Mouse (Mus musculus) lung, postnatal 25 days (tissue): ENCODE results near the gene Pifo.
"Not testable (repeated sequence)": the region's sequence is repeated elsewhere in the genome, so short reads cannot be mapped to it uniquely, and the experiment has no call there.

ENCODE experiments used
- DNase-seq: peaks from one replicate; pipeline ENCODE4 v3.0.0; 2022; ENCODE audit warnings: low spot score

Pifo gene

DNA sequence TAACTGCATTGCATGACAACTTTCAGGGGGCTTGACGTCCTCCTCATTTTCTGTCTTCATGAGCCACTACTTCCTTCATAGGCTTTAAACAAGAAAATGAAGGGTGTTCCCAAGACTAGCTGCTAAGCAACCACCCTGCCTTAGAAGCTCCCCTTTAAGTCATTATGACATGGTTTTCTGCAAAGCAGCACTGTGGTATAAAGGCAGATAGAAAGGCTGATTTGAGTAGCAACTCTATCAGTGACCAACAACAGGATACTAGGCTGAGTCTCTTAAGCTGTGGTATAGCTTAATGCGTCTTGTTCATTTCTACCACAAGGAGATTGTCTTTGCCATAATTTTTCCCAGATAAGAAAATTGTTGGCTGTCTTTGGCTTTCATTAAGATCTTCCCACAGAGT lies at the start of gene Pifo:
Gene Pifo, minus strand, starts transcription at position 101 of the 400 bp plus-strand sequence.
- DNase-seq, result no peak

DNA sequence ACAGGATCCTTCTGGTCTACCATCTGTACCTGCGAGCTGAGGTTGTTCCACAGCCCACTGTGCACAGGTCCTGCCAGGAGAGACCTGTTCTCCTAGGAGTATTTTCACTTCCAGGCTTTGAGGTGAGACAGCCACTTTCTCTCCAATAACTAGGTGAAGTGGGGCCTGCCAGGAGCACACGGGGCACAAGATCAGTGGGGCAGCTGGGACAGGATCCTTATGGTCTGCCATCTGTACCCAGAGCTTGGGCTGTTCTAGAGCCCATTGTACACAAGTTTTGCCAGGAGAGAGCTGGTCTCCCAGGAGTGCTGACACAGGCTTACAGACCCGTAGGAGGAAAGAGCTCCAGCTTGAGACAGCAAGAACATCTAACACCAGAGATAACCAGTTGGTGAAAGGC lies 43.5 kb upstream of the Pifo start:
- no peak for DNase-seq

DNA sequence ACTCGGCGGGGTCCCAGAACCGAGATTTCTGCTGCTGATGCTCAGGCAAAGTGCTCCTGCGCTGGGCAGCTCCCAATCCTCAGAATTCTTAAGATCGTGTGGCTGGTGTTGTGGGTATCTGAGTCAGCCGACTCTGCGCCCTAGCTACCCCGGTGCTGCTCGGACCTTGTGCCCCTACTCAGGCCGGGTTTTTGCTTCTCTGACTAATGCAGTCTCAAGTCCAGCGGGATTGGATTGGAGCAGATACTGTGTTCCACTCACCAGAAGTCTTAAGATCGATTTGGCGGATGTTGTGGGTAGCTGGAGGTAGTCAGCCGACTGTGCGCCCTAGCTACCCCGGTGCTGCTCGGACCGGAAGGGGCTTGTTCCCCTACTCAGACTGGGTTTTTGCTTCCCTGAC lies 37.5 kb upstream of the Pifo start:
- no peak for DNase-seq

DNA sequence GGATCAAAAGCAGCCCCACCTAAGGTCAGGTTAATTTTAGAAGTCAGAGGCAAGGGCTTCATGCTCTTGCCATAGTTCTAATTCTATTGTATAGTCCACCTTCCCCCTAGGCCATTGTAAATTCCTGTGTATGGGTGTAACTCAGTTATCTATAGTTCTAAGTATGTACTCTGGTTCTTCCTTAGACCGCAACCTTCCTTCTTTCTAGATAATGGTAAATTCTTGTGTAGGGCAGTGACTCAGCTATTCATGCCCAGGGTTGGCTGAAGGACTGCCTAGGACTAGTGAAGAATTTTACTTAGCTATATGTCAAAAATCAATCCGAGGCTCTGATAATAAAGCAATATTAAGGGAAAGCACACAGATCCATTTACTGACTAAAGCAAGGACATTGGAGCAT lies 25.9 kb upstream of the Pifo start:
- DNase-seq, result no peak

DNA sequence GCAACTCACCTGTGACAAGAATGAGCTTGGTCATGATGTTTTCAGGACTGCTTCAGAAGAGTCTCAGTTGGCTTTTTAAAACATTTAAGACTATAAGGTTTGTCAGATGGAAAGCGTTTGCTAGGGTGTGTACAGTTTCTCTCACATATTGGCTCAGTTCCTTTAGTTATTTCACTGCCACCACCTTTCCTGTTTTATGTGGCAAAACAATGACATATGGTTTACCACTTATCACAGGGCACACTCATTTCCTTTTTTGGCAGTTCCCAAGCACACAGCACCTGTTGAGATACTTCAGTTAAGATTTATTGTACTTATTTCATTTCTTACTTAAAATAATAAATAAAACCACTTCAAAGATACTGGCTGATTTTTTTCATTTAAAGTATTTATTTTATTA lies 18.3 kb upstream of the Pifo start, which contains the start of gene Chil5:
Gene Chil5, minus strand, starts transcription at position 34 of the 400 bp plus-strand sequence.
- DNase-seq, result no peak

DNA sequence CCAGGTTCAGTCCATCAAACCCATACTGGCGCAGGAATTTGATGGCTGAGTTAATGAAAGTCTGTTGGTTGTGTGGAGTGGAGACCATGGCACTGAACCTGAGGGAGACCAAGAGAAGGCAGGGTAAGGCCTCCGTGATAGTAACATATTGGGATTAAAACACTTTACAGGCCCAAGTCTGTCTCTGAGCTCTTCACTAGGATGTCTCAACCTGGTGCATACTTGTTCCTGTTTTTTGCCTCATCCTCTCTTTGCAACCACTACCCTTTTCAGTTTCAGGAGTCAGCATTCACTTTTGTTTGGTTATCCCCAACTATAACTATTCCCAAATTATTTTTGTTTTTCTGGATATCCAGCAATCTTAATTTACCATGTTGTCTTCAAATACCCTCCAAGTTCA lies 9.7 kb upstream of the Pifo start:
- no peak for DNase-seq

DNA sequence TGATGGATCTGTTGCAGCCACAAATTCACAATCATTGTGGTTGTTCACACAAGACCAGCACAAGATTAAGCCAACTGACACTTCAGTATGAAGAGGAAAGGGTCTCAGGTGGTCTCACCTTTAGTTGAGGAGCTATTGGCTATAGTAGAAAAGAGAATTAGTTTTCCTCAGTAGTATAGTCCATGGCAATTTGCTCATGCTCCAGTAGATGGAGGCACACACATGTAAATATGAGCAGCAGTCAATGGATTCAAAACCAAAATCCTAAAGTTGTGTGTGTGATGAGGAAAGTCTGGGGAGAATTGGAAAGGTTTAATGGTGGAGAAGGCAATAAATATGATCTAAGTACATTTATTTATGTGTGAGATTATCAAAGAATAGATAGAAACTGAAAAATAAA lies 7.4 kb upstream of the Pifo start:
- DNase-seq, result no peak

DNA sequence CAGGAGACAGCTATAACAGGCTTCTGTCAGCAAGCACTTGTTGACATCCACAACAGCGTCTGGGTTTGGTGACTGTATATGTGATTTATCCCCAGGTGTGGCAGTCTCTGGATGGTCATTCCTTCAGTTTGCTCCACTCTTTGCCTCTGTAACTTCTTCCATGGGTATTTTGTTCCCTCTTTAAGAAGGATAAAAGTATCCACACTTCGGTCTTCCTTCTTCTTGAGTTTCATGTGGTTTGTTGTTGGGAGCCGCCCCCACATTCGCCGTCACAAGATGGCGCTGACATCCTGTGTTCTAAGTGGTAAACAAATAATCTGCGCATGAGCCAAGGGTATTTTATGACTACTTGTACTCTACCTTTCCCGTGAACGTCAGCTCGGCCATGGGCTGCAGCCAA lies 11.1 kb downstream of the Pifo start:
- DNase-seq, result not testable (repeated sequence)

DNA sequence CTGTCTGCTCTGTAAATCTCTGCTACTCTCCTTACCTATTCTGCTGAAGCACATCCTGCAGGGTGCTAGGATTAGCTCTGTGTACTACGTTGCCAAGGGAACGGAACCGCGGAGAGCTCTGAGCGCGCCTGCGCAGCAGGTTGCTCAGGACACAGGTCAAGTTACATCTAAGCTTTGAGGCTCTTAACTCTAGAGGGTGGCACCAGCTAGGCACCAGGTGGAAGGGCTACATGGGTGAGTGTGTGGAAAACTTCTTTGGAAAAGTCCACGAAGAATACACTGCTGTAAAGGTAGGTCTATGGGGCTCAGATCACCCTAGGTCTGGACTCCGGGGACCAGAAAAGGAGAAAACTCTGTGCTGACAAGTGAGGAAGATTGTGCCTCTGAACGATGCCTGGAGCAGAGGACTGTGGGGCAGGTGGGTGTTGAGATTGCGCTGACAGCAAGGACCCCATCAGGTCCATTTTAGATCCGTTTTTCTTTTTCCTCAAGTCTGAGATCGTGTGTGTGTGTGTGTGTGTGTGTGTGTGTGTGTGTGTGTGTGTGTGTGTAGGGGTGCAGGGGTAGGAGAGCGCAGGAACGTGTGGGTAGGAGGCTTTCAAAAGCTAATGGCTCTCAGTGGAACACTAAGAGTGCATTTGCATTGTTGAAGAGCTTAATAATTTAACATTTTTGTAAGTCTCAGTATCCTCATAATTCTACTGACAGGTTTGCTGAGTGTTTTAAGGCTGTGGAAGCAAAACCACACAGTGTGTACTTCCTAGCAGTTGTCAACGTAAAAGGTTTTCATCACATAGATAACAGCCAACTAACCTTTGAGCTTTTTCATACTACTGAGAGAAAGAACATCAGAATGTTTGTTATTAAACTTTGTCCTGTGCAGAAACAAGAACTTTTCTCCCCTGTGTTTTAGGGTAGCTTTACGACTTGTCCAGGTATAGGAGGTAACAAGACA lies 12.8 kb downstream of the Pifo start:
- DNase-seq, result peak; percentile 69

DNA sequence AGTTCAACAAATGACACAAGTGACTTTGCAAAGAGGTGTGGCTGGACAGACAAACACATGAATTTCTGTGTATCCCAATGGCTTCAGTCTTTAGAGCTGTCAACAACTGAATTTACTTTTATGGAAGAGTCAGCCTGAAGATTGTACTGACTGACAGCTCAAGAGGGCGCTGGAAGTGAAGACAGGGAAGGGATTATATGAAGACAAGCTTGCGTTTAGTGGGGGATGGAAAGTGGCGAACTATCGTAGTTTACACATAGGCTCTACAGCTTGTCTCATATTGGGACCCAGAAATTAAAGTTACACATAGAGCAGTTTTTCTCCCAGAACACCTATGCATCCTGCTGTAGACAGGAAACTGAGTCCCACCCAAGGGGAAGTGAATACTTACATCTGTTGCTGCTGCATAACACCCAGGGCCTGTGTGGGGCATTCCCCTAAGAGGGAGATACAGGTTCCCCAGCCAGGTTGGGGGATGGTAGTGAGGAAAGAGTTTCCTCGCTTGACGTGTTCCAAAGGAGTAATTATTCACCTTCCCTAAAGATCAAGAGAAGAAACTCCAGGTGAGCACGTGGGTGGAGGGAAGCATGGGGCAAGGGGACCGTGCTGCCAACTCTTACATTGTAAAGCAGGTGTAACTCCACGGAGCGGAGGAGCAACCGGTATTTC lies 13.6 kb downstream of the Pifo start:
- no peak for DNase-seq

DNA sequence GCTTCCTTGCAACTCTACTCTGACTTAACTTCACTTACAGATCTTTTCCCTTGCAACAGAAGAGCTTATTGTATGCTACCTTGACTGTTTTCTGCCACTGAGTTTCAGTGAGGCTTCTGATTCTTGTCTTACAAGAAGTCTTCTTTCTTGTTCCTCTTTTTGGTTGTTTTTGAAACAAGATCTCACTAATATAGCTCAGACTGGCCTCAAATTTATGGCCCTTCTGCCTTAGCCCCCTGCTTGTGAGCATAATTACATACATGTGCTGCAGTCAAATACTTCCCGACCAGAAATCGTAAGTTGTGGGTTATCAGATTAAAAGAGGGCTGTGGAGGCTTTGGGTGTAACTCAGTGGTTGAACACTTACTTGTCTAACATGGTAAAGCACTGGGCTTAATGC lies 19.7 kb downstream of the Pifo start:
- no peak for DNase-seq

DNA sequence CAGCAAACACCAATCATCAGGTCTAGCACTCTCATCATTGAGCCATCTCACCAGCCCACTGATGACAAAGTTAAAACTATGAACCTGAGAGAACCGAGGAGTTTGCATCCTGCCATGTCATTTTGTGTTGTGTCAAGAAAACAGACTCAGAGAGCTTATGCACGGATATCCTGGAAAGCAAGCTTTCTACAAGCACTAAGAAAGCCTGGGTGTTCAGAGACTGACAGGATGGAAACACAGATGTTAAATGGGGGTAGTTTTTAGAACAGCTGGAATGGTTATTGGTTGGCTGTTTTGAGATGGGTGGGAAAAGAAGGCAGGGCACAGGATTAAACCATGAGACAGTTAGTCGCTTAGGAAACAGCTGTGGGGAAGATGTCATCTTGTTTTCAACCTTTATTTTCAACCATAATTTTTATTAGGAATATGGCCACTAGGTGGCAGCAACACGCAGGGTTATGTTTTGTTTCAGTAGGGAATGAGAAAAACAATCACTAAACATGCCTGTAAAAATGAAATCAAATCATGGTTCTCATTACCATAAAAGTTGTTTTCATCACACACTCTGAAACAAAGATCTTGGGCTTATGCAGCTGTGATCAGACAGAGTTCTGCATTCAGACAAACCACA lies 22.7 kb downstream of the Pifo start:
- DNase-seq, result peak; percentile 63

DNA sequence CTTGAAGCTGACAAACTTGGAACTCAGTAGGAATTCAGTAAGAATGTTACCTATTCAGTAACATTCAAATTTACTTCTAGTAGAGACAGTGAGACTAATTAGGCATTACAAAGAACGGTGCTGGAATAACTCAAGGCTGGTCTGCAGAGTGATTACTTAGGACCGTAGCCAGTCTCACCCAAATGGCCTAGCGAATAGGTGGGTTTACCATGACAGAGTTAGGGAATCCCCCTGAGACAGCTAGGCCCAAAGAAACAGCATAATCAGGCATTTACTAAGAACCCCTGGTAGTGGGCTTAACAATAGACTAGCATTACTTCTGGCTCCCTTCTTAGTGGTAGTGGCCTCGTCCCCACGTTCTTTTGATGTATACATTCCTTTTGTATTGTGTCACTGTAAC lies 24.8 kb downstream of the Pifo start:
- not testable (repeated sequence) for DNase-seq

DNA sequence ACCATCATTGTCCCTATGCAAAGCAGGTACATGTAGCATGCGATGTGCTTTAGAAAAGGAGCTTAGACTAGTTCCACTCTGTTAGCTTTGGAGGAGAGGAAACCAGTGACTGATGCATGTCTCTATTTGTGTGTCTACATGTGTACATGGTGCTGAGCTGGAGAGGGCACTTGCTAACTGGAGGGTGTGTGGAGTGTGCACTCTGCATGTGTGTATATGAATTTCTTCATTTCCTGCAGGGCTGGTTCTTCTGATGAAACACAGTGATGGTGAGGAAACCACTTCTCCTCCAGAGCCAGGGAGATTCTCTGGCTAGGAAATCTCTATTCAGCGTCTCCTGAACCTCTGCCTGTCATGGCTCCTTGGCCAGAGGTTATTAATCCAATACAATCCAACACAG lies 40.3 kb downstream of the Pifo start:
- DNase-seq, result peak; percentile 11

DNA sequence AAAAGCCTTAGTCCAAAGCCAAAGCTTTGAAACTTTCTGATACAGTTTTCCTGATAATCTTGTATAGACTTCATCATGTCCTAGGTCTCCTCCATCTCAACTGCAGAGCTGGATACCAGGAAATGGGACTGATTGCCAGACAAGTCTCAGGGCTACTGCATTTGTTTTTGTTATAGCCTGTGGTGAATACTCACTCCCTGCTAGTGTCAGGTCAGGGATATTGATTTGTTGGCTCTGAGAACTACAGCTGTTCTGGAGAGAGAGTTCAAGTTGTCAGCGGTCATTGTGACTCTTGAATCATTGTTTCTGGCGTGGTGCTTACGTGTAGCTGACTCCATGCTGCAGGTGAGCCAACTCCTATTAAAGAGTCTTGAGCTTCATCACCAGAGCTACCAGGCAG lies 41.0 kb downstream of the Pifo start, which contains the start of gene Ovgp1:
Gene Ovgp1, plus strand, starts transcription at position 301 of the 400 bp plus-strand sequence.
- no peak for DNase-seq

DNA sequence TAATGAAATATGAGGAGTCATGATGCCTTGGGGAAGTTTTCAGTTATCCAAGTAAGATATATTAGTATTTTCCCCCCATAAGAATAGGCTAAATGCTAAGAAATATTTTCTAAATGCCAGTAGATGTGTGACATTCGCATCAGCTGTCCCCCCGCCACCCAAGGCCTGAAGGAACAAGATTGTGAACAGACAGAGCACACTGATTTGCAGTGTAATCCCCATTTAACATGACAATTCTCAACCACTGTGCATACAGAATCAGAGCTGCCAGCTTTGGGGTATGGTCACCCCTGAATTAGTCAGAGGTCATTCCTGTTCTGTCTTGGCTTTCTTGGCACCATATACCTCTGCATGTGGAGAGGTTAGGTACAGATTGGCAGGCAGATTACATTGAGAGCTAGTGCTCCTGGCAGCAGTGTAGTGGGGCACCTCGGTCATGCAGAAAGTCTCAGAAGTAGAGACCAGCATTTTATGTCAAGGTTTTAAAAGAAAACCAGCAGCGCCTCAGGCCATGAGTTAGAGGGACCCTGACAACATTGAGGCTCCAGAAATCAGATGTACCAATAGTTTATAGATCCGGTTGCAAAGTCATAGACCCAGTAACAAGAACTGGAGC lies 42.5 kb downstream of the Pifo start:
- no peak for DNase-seq

DNA sequence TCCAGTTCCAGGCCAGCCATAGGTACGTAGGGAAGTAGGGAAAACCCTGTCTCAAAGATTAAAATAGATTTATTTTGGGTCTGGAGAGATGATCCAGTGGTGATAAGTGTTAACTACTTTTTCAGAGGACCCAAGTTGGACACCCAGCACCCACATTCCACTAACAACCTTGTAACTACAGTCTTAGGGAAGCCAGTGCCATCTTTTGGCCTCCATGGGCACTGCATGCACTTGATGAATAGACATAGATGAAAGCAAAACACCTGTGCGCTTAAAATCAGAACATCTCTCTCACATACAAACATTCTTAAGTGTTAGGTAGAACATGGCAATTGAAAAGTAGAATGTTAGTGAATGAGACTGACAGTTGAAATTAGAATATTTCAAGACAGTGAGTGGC lies 53.7 kb downstream of the Pifo start:
- no peak for DNase-seq

DNA sequence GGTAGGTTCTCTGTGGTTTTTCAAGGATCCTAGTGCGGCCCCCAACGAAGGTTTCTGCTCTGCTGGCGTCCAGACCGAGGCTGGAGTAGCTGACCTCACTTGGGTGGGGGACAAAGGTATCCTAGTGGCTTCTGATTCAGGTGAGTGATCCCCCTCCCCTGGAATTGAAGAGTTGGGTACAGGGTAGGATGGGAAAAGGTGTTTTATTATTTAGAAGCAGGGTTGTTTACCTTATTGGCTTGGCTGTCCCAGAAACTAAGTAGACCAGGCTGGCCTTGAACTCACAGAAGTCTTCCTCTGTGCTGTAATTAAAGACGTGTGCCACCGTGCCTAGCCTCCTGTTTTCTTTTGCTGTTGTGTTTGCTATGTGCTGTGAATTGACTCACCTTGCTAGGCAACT lies 54.4 kb downstream of the Pifo start, which contains the start of gene Atp5f1:
Gene Atp5f1, minus strand, starts transcription at position 101 of the 400 bp plus-strand sequence.
- no peak for DNase-seq

DNA sequence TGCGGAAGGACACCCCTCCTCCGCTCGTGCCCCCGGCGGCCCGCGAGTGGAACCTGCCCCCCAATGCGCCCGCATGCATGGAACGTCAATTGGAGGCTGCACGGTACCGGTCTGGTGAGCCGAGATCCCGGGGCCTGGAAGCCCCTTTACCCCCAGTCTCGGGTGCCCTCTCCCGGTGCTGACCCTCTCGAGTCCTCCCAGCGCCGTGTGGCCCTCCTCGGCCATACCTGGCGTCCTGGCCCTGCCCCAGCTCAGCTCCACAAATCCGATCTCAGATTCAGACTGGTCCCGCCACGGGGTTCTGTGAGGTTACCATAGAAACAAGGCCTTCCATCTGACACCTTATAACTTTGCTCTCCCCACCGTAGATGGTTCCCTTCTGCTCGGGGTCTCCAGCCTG lies 54.9 kb downstream of the Pifo start:
- DNase-seq, result no peak

DNA sequence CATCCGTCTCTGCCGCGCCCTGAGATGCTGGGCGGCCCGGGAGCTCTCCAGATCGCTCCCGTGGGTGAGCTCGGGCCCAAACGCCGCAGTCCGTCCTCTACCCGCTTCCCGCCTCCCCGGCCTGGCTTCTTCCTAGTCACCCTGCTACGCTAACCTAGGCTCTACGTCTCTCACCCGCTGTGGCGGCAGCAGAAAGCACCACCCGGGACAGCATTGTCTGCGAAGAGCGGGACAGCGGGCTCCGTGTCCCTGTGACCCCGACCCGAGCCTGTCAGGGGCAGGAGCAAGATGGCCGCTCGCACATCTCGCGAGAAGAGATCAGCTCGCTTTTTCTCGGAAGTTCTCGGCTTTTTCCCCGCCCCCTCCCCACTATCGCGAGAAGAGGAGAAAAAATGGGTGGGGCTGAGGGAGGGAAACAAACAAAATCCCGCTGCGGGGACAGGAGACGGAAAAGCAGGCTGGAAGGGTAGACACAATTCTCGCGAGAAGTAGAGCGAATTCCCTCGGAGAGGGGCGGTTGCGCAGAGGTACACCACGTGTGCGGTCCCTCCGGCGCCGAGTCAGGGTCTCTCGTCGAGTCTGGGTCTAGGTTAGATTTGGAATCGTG lies 55.4 kb downstream of the Pifo start, which contains the start of gene Wdr77:
Gene Wdr77, plus strand, starts transcription at position 396 of the 607 bp plus-strand sequence.
- DNase-seq, result peak; percentile 97

DNA sequence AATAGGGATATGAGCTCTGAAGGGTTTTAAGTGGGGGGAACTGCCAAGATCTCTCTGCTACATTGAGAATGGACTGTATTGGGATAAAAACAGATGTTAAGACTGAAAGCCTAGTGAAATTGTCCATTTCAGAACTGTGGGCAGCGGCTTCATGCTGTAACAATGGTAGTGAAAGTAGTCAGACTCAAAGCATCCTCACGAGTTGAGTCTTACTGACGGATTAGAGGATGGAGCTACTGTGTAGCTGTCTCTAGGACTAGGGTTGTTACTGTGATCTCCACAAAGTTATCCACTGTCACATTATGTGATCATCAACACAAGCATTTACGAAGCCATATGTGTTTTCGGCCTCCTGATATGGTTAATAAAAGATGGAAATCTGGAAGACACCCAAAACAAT lies 56.2 kb downstream of the Pifo start:
- DNase-seq, result no peak

DNA sequence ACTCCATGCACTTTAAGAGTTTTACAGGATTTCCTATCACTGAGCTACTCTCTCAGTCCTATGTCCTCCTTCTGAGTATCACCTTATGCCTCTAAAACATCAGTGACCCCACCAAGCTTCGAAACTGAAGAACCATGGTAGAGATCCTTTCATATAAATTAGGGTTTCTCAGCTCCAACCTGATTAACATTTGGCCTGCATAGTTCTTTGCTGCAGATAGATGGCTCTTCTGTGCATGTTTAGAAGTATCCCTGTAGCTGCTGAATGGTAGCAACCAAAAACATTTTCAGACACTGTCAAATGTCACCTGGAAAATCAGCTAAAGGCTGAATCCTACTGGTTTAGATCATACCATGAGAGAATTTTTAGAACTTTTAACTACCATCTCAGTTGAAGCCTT lies 57.2 kb downstream of the Pifo start:
- DNase-seq, result no peak
